Mouse (Mus musculus) embryo, embryonic 10 days (tissue): ENCODE results near the gene Rps2.

Experiments
- DNase-seq: peaks from one replicate; pipeline ENCODE4 v3.0.0-alpha.2; 2015; ENCODE audit warnings: low spot score

Rps2 gene

GRCm38 (mm10) chr17:24769146-24769545 is 51.2 kb downstream of the Rps2 start:
- no peak for DNase-seq
